Mouse (Mus musculus) embryo, embryonic 11 days (tissue): ENCODE measurements around the gene Epb41.

Experiments used
- DNase-seq: peaks from one replicate; pipeline ENCODE4 v3.0.0-alpha.2; 2015

Gene Epb41

DNA sequence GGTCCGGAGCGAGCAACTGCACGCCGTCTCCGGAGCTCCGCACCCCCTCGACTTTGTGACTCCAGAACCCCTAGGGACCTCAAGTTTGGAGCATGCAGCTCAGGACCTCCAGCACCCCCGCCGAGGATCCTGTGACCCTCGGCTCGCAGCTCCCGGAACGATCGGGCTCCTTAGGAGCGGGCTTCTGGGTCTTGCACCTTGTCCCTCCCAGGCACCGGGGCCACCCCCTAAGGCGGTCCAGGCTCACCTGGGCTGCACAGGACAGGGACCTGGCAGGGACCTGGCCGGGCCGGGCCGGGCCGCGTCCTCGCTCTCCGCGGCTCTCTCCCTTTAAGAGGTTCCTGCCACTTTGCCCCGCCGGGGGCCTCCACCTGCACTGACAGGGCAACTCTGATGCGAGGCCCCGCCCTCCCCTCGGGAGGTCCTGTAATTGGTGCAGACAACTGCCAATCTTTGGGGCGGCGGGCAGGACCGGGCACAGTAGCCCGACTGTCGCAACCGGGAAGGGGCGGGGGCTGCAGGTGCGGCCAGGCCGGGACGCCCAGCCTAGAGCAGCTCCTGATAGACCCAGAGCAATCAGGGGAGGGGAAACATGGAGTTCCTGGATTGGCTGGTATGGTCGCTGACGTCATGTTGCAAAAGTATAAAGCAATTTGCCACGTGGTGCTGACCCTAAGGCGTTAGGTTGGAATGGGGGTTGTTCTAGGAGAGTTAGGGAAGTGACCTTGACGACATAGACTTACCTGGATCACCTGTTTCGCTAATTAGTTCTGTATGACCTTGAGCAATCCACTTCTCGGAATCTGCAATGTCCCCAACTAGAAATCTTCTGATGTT is at the start of gene Epb41:
Gene Epb41, minus strand, starts transcription at position 389 of the 837 bp plus-strand sequence.
- DNase-seq, result peak; percentile 93

DNA sequence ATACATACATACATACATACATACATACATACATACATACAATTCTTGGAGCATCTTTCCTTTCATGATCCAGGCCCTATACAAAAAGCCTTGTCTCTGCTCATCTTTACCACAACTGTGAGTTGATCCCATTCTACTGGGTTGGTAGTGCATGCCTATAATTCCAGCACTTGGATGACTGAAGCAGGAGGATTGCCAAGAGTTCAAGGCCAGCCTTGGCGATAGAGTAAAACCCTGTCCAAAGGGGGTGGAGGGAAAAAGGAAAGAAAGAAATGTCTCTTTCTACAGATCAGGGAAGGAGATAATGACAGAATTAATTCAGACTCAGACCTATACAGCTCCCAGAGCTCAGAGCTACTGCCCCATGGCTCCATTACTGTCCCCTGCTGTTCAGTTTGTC is 48.0 kb upstream of the Epb41 start:
- no peak for DNase-seq

GRCm38 (mm10) chr4:132121674-132122073 is 46.6 kb upstream of the Epb41 start:
- DNase-seq, result no peak

DNA sequence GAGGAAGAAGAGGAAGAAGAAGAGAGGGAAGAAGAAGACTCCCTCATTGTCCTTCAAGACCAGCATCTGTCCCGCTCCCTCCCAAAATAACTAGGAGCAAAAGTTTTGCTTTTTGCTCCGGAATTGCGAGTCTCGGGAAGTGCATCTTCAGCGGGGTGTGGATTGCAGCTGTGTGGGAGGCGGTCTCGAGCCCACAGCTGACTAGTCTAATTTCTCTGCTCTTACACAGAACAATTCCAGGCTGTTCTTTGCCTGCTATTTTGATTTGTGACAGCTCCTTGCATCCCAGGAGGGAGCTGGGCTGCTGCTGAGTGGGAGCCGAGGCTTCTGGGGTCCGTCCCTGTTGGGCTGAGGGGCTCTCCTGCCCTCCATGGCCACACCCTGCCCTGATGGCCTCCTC is 44.4 kb upstream of the Epb41 start:
- no peak for DNase-seq

DNA sequence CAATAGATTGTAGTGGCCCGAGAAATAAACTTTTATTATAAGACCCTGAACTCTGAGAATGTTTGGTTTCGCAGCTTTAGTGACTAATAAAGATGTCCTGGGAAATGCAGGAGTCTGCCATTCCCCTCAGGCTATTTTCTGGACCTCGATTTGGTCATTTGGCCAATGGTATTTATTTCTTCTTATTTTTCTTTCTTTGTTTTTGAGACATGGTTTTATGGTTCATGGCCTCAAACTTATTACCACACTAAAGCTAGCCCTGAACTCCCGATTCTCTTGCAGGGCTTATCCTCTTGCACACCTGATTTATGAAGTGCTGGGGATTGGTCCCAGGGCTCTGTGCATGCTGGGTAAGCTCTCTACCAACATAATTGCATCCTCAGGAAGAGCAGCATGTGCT is 41.2 kb upstream of the Epb41 start:
- DNase-seq, result no peak

DNA sequence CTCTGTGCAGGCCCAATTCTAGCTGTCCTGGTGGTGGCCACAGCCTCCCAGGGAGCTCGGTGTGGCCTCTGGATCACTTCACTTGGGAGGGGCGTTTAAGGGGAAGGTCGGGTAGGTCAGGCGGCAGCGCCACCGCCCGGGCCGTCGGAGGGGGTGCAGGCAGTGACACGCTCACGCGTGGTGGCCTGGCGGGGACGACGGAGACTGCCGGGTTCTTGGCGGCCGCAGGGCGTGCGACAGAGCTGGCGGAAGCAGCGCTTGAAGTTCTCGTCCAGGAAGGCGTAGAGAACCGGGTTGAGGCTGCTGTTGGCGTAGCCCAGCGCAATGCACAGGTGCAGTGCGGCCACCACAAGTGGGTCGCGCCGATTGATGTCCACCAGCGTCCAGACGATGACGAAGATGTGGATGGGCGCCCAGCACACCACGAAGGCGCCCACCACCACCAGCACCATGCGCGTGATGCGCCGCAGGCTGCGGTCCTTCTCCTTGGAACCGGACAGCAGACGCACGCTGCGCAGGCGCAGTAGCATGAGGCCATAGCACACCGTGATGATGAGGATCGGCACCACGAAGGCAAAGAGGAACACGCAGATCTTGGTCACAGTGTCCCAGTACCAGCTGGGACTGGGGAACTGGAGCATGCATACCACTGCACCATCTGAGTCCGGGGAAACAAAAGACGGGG is 38.4 kb upstream of the Epb41 start:
- peak; percentile 46 for DNase-seq

DNA sequence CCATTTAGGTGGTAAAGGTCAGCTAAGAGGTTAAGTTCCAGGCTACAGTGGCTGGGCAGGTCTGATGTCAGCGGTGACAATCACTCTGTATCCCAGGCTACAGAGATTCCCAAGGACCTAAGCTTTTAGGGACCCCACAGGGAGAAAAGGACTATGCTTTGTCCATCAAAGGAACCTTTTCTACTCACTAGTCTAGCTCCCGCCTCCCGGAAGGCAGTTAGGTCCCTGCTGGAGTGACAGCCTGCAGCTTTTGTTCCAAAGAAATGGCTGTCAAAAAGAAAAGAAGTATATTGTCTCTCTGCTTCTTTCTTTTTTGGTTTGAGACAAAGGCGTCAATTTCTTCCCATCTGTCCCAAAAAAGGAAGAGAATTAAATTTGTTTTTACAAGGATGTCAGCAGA is 36.1 kb upstream of the Epb41 start:
- DNase-seq, result peak; percentile 36

GRCm38 (mm10) chr4:132108221-132108620 is 33.1 kb upstream of the Epb41 start:
- DNase-seq, result no peak

- no peak for DNase-seq
Measured at GRCm38 (mm10) chr4:132101152-132101551, 26.0 kb upstream of the Epb41 start.

DNA sequence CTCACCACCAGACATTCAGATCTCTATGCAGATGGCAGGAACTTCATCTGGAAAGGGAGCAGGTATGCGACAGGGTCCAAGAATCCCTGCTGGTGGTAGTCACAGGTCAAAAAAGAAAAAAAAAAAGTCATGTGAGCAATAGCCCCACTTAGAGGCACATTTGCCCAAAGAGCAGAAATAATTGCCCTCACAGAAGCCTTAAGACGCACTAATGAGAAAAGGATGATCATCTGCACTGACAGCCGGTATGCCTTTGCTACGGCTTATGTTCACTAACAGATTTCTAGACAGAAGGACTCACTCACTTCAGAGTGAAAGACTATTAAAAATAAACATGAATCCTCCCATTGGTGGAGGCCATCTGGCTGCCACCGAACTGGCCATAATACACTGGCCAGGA is 24.4 kb upstream of the Epb41 start:
- no peak for DNase-seq

- DNase-seq, result no peak
Measured at GRCm38 (mm10) chr4:132095043-132095442, 19.9 kb upstream of the Epb41 start.

GRCm38 (mm10) chr4:132093928-132094327 is 18.8 kb upstream of the Epb41 start:
- no peak for DNase-seq

GRCm38 (mm10) chr4:132093136-132093535 is 18.0 kb upstream of the Epb41 start:
- DNase-seq, result no peak

GRCm38 (mm10) chr4:132088921-132089320 is 13.8 kb upstream of the Epb41 start:
- peak; percentile 81 for DNase-seq

DNA sequence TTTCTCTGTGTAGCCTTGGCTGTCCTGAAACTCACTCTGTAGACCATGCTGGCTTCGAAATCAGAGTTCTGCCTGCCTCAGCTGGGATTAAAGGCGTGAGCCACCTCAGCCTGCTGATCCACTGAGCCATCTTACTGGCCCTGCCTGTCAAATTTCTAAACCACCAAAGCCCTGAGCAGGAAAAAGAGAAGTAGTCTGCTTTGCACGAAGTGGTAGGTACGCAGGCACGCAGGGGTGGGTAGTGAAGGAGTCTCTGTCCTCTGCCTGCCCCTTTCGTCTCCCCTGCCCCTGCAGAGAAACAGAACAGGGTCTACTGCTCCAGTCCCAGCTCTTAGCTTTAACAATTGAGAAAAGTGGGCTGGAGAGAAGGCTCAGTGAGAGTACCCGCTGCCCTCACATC is 10.0 kb upstream of the Epb41 start:
- DNase-seq, result no peak

DNA sequence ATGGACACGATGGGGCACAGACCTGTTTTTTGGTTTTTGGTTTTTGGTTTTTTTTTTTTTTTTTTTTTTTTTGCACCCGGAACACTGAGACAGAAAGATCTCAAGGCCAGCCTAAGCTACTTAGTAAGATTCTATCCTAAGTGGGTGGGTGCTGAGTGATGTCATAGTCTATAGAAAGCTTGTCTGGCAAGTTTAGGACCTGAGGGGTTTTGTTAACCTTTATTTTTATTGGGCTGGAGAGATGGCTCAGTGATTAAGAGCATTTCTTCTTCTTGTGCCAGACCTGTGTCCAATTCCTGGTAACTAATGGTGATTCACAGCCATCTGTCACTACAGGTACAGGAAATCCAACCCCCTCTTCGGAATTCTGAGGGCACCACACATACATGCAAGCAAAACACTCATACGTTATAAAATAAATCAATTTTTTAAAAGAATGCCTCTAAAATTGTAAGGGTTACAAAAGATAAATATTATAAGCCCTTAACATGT is 5.4 kb upstream of the Epb41 start:
- DNase-seq, result no peak

- peak; percentile 81 for DNase-seq
Measured at GRCm38 (mm10) chr4:132079555-132080275, 4.6 kb upstream of the Epb41 start.

GRCm38 (mm10) chr4:132078296-132078714 is 3.2 kb upstream of the Epb41 start:
- DNase-seq, result no peak

DNA sequence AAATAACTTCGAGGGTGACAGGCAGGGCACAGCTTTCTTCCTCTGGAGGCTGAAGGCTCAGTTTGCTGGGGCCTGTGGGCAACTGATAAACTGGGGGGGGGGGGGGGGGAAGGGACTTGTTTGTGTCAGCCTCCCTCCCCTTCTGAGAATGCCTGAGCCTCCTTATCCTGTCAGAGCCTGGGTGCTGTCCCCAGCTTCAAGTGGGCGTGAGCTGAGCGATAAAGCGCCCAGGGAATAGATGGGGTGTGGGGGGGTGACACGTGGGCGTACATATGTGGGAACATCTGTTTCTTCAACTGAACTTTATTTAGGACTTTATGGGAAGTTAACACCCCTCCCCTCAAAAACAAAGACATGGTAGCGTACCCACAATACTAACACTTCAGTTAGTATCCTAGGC is 2.3 kb upstream of the Epb41 start:
- no peak for DNase-seq

- peak; percentile 65 for DNase-seq
Measured at GRCm38 (mm10) chr4:132076480-132077405, 1.6 kb upstream of the Epb41 start.

DNA sequence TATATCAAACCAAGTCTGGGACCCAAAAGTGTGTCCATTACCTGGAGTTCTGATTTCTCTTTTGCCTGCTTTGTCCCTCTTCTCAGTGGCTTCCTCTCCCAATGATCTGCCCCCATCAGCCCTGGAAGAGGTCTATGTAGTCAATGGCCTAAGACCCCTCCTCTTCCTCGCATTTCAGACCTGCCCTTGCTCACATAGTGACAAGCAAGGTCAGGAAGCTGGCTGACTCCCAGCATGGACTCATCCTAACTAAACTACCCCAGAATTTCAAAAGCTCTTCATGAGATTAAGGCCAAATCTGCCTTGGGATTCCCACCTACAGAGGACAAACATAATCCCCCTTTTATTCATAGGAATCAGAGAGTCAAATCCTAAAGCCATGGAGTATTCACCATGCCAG is 675 bp upstream of the Epb41 start:
- DNase-seq, result no peak
